Mouse (Mus musculus) Patski (cell line): Measurements from ENCODE around the gene Ank3. TPM values are rescaled to one million over a fixed set of nuclear protein-coding genes. Genes with fewer than 3 reads are reported as not detected.

Experiments used
- ATAC-seq: fragments of 100-300 bp; one replicate; pipeline ENCODE4 v1.8.0; 2021
- CTCF ChIA-PET: fragments of 350-600 bp; sonication (Branson Sonifier 250); formaldehyde crosslinking; loops from one replicate; lab custom pipeline; 2022; ENCODE audit warnings: inconsistent platforms; lab: Charles Lee
- POLR2A ChIA-PET: fragments of 350-600 bp; sonication (Branson Sonifier 250); formaldehyde crosslinking; loops from one replicate; lab custom pipeline; 2022; ENCODE audit warnings: antibody characterized with exemption, inconsistent platforms; lab: Charles Lee
- DNase-seq: peaks from one replicate; pipeline ENCODE4 v3.0.0-alpha.2; 2011; ENCODE audit warnings: low read depth, low spot score
- H3K27me3 ChIP-seq: fragments of 371-371 bp; one replicate; pipeline ENCODE4 v1.5.1; 2021
- CTCF ChIP-seq: fragments of 100-300 bp; IDR thresholded peaks from one replicate; pipeline ENCODE4 v1.5.1; 2021
- in situ Hi-C: fragments of 300-500 bp; cut with MboI; formaldehyde crosslinking; loops from 3 replicates; pipeline ENCODE4 v1.11.1; 2018; ENCODE audit warnings: low pct_unique_long_range_greater_than_20kb, mixed read lengths
- polyA plus RNA-seq: library from polyadenylated mRNA; unstranded; gene quantifications from one replicate; pipeline ENCODE4 v1.2.3, GENCODE M21; 2021

The Ank3 gene
- polyA plus RNA-seq, 1 experiment from 2014 or later: 83.2 TPM

- peak; percentile 74 for DNase-seq
- ATAC-seq: peak; percentile 90
- no peaks in the 10 kb centered on the region for H3K27me3 ChIP-seq
- TF ChIP-seq CTCF: no peak
- CTCF ChIA-PET: interaction anchor here (0.8 kb wide), 1 partner anchor 63 kb away, joined by 3 read pairs; no protein-coding TSS in a partner anchor
- in situ Hi-C loops: no loop called here
- POLR2A ChIA-PET: no interaction called here
These were observed 378.6 kb downstream of the Ank3 start for GRCm38 (mm10) chr10:69777065-69777645.

DNA sequence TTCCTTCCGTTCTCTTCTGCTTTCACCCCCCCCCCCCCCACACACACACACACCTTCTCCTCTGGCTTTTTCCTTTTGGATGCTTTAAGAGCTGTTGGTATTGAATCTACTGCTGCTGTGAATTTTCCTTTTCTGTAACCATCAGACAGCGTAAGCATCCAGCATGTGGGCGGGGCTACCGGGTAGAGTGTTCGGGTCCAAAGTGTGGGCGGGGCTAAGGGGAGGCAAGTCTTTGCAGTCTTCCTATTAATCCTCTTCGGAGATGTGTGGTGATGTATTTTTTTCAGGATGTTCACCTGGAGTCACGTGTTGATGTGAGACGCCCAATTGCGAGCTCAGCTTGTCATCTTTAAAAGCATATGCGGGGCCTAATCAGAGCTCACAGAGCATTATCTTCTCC, 379.2 kb downstream of the Ank3 start:
- no peaks in the 10 kb centered on the region for H3K27me3 ChIP-seq
- TF ChIP-seq CTCF: no peak
- ATAC-seq (no peak), DNase-seq (no peak)
- ChIA-PET POLR2A (no interaction called here), CTCF (interaction anchor here (0.8 kb wide), 1 partner anchor 63 kb away, joined by 3 read pairs; no protein-coding TSS in a partner anchor)
- in situ Hi-C loops: no loop called here

DNA sequence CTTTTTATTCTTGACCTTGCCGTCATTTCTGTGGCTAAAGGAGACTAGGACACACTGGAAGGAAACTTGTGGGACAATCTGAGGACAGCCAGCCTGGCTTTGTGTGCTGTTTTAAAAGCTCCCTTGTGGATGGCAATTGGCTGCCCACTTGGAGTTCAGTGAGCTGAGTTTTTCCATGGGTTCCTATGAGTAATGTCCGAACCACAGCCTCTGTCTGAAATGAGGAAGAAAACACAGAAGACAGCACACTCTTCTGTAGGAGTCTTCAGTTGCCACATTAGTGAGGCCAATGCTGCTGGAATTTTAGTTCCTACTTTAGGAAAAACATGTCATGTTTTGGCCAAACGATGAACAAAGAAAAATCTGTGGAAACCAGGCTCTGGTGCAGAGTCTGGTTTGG, 380.7 kb downstream of the Ank3 start:
- ChIA-PET CTCF (no interaction called here), POLR2A (no interaction called here)
- DNase-seq: no peak
- in situ Hi-C loops: no loop called here
- no peak for TF ChIP-seq CTCF
- no peaks in the 10 kb centered on the region for H3K27me3 ChIP-seq
- no peak for ATAC-seq

GRCm38 (mm10) chr10:69781491-69781890, 382.9 kb downstream of the Ank3 start:
- H3K27me3 ChIP-seq: no peaks in the 10 kb centered on the region
- no peak for DNase-seq
- CTCF ChIA-PET: interaction anchor here (0.8 to 1.8 kb wide), 6 partner anchors 9 to 73 kb away, joined by 3 to 6 read pairs (median 4); no protein-coding TSS in a partner anchor
- peak; percentile 79 for TF ChIP-seq CTCF
- in situ Hi-C loops: no loop called here
- no peak for ATAC-seq
- POLR2A ChIA-PET: no interaction called here

GRCm38 (mm10) chr10:69785235-69785634, 386.7 kb downstream of the Ank3 start:
- H3K27me3 ChIP-seq: no peaks in the 10 kb centered on the region
- in situ Hi-C loops: no loop called here
- CTCF ChIA-PET: interaction anchor here (1.1 kb wide), 1 partner anchor 123 kb away, joined by 4 read pairs; no protein-coding TSS in a partner anchor
- TF ChIP-seq CTCF: no peak
- ATAC-seq: no peak
- POLR2A ChIA-PET: no interaction called here
- no peak for DNase-seq

DNA sequence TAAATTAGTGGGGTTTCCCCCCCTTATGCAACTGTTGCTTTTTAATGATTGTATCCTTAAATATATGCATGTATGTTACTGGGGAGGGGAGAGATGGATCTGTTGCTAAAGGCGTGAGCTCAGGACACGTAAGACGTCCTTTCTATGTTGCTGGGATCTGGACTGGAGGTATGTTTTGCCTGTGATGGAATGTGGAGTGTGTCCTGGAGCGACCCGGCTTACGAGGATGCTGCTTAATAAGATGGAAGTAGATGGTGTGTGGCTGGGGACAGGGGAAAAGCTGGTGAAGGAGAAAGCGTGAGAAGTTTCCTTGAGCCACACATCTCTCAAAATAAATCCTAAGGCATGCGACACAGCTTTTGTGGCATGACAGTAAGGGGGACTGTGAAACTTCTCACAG, 387.1 kb downstream of the Ank3 start:
- TF ChIP-seq CTCF: no peak
- no peak for DNase-seq
- ChIA-PET CTCF (interaction anchor here (1.1 kb wide), 1 partner anchor 124 kb away, joined by 4 read pairs; no protein-coding TSS in a partner anchor), POLR2A (no interaction called here)
- ATAC-seq: no peak
- no peaks in the 10 kb centered on the region for H3K27me3 ChIP-seq
- in situ Hi-C loops: no loop called here

DNA sequence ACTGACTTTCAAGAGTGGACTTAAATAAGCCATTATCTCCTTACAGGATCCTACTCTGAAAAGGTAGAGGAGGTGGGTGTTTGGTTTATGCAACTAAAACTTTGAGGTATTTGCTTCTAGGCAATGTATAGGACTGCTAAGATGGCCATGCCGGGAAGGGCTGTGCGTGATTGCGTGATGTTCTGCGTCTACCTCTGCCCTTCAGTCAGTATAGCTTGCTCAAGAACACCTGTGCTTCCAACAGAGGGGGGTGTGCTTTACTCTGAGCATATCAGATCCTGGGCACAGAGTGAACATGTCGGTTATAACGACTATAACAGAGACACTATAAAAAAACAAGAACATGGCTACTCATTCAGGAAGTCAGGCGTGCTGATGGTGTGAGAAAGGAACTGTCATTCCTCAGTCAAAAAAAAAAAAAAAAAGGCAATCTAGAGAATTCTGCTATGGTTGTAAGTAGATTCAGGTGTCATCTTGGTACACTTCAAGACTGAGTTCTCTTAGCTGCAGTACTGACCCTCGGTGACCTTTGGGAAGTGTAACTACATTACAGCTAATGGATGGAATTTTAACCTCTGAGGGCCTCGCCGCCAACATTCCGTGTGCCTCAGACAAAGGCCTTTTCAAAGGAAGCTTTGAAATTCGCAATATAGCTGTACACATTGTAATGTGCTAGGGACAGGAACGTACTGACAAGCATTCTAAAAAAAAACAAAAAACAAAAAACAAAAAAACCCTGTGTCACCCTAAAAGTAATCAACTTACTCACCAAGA, 387.8 kb downstream of the Ank3 start:
- in situ Hi-C loops: no loop called here
- CTCF ChIA-PET: interaction anchor here (0.9 to 1.6 kb wide), 3 partner anchors 12 to 124 kb away, joined by 4 to 6 read pairs (median 4); no protein-coding TSS in a partner anchor
- ATAC-seq: no peak
- POLR2A ChIA-PET: interaction anchor here (0.6 to 0.7 kb wide), 2 partner anchors 59 to 321 kb away, joined by 3 to 4 read pairs; no protein-coding TSS in a partner anchor
- H3K27me3 ChIP-seq: no peaks in the 10 kb centered on the region
- no peak for DNase-seq
- no peak for TF ChIP-seq CTCF

GRCm38 (mm10) chr10:69787379-69787778, 388.8 kb downstream of the Ank3 start:
- CTCF ChIA-PET: interaction anchor here (0.9 to 1.6 kb wide), 3 partner anchors 11 to 122 kb away, joined by 3 to 6 read pairs (median 4); no protein-coding TSS in a partner anchor
- DNase-seq (no peak), ATAC-seq (no peak)
- no peaks in the 10 kb centered on the region for H3K27me3 ChIP-seq
- POLR2A ChIA-PET: interaction anchor here (0.6 to 0.7 kb wide), 2 partner anchors 58 to 322 kb away, joined by 3 to 4 read pairs; no protein-coding TSS in a partner anchor
- TF ChIP-seq CTCF: no peak
- in situ Hi-C loops: no loop called here

GRCm38 (mm10) chr10:69790606-69791005, 392.0 kb downstream of the Ank3 start:
- no peak for TF ChIP-seq CTCF
- in situ Hi-C loops: loop anchor here (5.0 kb wide), 1 partner anchor 123 kb away; no protein-coding TSS in a partner anchor
- CTCF ChIA-PET: no interaction called here
- no peaks in the 10 kb centered on the region for H3K27me3 ChIP-seq
- DNase-seq (no peak), ATAC-seq (no peak)
- POLR2A ChIA-PET: no interaction called here

- in situ Hi-C loops: loop anchor here (5.0 kb wide), 1 partner anchor 125 kb away; no protein-coding TSS in a partner anchor
- ChIA-PET CTCF (interaction anchor here (1.7 to 2.4 kb wide), 2 partner anchors 11 to 130 kb away, joined by 5 to 12 read pairs; no protein-coding TSS in a partner anchor), POLR2A (no interaction called here)
- ATAC-seq (no peak), DNase-seq (no peak)
- no peak for TF ChIP-seq CTCF
- H3K27me3 ChIP-seq: no peaks in the 10 kb centered on the region
These were observed 393.4 kb downstream of the Ank3 start for GRCm38 (mm10) chr10:69791951-69792350.
